Mouse (Mus musculus) adipose tissue, adult 10 weeks (tissue): ENCODE results near the gene Map4k2. TPM values are rescaled to one million over a fixed set of nuclear protein-coding genes. Genes with fewer than 3 reads are reported as not detected.

Source experiments
- polyA plus RNA-seq: library from polyadenylated mRNA; stranded (reverse); fragments of 350-450 nt; fragmentation: Illumina TruSeq; extraction: RNeasy Lipid Tissue Mini Kit (QIAGEN cat#74804); gene quantifications from one replicate; pipeline ENCODE4 v1.2.3, GENCODE M21; 2014; ENCODE audit warnings: low read depth, low replicate concordance

Map4k2 gene
- polyA plus RNA-seq = 36.8 TPM

DNA sequence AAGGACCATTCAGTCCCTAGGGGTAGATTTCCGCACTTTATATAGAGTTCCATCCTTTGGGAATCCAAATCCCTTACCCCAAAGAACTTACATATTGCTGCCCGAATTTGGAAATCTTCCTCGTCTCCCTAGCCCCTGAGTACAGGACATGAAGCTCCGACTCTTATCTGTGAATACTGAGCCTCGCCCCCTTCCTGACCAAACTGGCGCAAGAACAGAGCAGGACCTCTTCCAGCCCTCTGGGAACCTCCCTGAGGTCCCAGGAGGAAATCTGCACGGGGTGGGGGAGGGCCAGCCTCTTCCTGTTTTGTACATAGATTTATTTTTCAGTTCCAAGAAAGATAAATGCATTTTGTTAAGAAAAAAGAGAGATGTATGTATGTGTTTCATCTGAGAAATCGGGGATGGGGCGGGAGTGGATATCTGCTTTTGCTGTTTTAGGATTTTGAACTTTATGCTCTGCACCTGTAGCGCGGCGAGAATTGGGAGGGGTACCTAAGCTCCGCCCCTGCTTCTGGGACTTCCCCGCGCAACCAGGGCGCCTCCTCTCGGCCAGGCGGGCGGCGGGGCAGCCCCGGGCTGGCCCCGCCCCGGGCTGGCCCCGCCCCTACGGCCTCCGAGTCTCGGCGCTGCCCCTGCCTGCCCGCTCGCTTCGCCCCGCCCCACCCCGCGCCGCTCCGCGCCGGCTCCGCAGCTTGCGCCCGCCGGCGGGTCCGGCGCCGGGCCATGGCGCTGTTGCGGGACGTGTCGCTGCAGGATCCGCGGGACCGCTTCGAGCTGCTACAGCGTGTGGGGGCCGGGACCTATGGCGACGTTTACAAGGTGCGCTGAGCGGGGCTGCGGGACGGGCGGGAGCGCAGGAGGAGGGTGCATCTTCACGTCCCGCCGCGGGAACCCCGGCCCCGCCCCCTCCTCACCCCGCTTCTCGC is at the start of gene Map4k2:
Map4k2 (plus strand) TSS at position 612 of the 929 bp plus-strand sequence.

DNA sequence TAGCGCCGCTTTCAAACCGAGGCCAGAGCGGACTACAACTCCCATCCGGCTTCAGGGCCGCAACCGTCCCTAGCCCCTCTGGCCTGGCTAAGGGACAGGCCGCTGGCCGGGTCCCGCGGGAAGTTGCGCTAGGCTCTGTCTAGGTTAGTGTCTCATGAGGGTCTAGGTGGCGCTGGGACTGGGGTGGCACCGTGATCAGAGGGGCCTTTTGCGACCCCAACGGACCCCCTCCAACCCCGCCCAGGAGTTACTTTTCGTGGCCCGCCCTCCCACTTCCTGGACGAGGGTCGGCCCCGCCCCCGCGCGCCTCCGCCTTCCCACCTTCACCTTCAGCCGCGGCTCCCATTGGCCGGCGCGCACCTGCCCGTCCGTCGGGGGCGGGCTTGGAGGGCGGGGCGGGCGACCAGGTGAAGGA is 34.8 kb upstream of the Map4k2 start, which contains the start of gene Cdc42bpg:
Cdc42bpg (plus strand) TSS at position 320 of the 415 bp plus-strand sequence.

GRCm38 (mm10) chr19:6334673-6335457 is 6.1 kb upstream of the Map4k2 start, which contains the start of gene Men1:
Gene Men1 (plus strand): TSS chr19:6334979.

DNA sequence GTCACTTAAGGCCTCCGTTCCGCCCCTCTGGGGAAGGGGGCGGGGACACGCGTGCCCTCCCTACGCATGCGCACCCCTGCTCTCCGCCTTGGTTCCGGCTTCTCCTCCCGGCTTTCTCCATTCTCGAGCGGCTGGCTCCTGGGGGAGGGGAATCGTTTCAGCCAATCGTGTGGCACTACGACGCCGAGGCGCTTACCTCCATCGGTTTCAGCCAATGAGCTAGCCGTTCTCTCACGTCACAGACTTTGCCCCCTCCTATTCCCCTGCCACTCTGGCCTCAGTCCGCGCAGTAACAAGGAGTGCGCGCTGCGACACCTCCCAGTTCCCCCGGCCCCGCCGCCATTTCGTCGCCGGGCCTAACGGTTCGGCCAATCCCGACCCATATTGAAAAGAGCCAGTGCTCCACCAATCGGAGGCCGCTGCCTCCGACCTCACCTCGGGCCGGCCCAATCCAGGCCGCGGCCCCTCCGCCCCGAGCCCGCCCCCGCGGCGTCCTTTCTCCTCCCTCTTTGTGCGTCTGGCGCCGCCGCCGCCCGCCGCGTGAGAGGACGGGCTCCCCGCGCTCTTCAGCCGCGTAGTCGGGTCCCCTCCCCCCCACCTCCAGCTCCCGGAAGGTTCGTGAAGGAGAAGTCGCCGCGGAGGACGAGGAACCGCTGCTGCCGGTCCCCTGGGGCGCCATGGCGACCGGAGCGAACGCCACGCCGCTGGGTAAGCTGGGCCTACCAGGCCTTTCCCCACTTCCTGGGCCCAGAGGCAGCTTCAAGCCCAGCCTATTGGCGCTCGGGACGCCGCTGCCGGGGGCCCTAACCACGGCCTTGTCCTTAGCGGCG is 22.7 kb downstream of the Map4k2 start, which contains the start of gene Sf1:
Sf1 (plus strand) TSS at position 280 of the 830 bp plus-strand sequence.

DNA sequence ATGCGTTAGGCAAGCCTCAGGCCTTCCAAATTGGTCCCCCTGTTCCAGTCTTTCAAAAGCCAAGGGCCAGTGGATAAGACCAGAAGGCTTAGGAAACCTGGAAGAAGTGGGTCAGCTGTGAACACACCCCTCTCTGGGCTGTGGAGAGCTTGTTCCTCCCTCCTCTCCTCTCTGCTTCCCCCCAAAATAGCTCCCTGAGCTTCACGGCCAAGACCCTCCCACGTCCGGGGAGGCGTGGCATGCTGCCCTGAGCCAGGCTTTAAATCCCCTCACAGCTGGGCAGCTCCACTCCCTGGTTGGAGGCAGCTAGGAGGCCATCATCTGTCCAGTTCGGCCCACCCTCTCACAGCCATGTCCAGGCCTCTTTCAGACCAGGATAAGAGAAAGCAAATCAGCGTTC is 43.2 kb downstream of the Map4k2 start, which contains the start of gene Pygm:
Pygm (plus strand) TSS at position 272 of the 400 bp plus-strand sequence.

DNA sequence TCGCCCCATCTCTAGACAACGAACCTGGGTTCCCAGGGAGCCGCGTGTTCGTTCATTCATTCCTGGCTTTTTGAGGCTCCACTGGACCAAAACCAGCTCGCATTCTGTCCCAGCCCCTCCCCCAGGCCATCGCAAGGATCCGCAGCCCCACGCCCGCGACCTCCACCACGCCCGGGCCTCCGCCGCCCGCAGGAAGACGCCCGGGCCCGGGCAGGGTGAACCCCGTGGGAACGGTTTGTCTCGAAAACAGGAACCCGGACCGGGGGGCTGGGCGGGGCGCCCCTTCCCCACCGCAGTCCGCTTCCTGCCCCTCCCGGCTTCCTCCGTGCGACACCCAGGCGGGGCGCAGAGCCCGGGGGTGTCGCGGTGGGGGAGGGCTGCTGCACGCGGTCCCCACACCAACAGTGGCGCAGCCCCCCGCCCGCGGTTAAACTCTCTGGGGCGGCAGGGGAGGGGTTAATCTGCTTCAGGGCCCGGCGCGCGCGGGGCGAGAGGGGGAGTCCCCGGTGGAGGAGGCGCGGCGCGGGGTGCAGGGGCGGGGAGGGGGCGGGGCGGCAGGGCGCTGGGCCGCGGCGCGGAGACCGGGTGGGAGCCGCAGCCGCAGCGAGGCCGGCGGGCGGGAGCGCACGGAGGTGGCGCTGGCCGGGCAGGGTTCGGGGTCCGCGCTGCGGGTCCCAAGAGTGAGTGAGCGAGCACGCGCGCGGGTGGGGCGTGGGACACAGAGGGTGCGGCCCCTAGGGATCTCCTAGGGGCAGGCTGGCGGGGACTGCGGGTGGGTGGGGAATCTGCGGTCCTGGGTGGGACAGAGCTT is 58.6 kb downstream of the Map4k2 start, which contains the start of gene Rasgrp2:
Rasgrp2 (plus strand) TSS at position 56 of the 811 bp plus-strand sequence.

Other genes with a start within 250 kb of the Map4k2 start
- 2.4 TPM for gene AC131692.1, start 246.7 kb upstream of the Map4k2 start, polyA plus RNA-seq
- not detected for gene Naaladl1, start 235.4 kb upstream of the Map4k2 start, polyA plus RNA-seq
- 10.6 TPM for gene Sac3d1, start 222.5 kb upstream of the Map4k2 start, polyA plus RNA-seq
- gene Snx15, start 212.8 kb upstream of the Map4k2 start, polyA plus RNA-seq = 20.6 TPM
- 1.4 TPM for gene Batf2, start 200.2 kb upstream of the Map4k2 start, polyA plus RNA-seq
- 52.1 TPM for gene Arl2, start 199.6 kb upstream of the Map4k2 start, polyA plus RNA-seq
- gene Majin, start 156.7 kb upstream of the Map4k2 start, polyA plus RNA-seq = 0.65 TPM
- gene Gpha2, start 114.8 kb upstream of the Map4k2 start, polyA plus RNA-seq = 0.84 TPM
- 33.8 TPM for gene Ppp2r5b, start 105.3 kb upstream of the Map4k2 start, polyA plus RNA-seq
- gene Atg2a, start 99.5 kb upstream of the Map4k2 start, polyA plus RNA-seq = 14.8 TPM
- 53.9 TPM for gene Ehd1, start 64.4 kb upstream of the Map4k2 start, polyA plus RNA-seq
- 15.2 TPM for gene Cdc42bpg, start 34.7 kb upstream of the Map4k2 start, polyA plus RNA-seq
- 23.6 TPM for gene Men1, start 6.2 kb upstream of the Map4k2 start, polyA plus RNA-seq
- gene Sf1, start 22.6 kb downstream of the Map4k2 start, polyA plus RNA-seq = 195 TPM
- 10.1 TPM for gene Pygm, start 43.3 kb downstream of the Map4k2 start, polyA plus RNA-seq
- 44.5 TPM for gene Rasgrp2, start 58.2 kb downstream of the Map4k2 start, polyA plus RNA-seq
- 1.1 TPM for gene Nrxn2, start 77.6 kb downstream of the Map4k2 start, polyA plus RNA-seq
- 0.17 TPM for gene Slc22a12, start 201.9 kb downstream of the Map4k2 start, polyA plus RNA-seq